Mouse (Mus musculus): Measurements from ENCODE around the gene Iqch.

DNA sequence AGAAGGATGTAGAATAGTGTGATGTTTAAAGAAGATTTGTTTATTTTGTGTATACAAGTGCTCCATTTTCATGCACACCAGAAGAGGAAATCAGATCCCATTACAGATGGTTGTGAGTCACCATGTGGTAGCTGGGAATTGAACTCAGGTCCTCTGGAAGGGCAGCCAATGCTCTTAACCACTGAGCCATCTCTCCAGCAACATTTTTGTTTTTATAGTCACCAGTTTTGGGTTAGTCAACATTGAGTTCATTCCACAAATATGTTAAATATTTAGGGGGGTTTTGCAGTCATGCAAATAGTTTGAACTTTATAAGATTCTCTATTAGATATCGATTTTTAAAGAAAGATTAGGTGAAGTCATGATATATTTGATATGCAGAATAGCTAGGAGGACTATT, 202.1 kb downstream of the Iqch start:
- TF ChIP-seq CTCF (conservative IDR thresholded peaks at IDR 0.05; ENCODE audit: insufficient read depth, insufficient read length, low read depth, low read length) (no peak), POLR2A (IDR thresholded peaks at IDR 0.05; ENCODE audit: low read depth, low read length) (no peak)

Data from kidney, adult 2 months (tissue).